Comparison of ENCODE assay signal across 15 mouse cellular contexts in the genomic region with DNA sequence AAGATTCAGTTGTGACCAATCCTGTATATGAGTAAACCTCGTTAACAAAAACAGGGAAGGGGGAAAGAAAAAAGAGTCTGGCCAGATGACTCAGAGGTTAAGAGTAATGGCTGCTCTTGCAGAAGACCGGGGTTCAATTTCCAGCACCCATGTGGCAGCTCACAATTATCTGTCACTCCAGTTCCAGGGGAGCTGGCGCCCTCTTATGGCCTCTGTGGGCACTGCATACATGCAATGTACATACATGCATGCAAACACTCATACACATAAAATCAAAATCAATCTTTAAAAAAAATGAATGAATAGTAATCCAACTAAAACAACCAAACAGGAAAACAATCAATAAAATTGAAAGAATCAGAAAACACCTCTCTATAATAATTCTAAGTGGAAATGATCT. TPM values are rescaled to one million over a fixed set of nuclear protein-coding genes. Genes with fewer than 3 reads are reported as not detected.
DNase-seq lines count a peak whose midpoint lies in the region; ATAC-seq and TF ChIP-seq lines count a peak whose summit lies in the region.
"Had no signal": no experiment of that assay in that cellular context is flagged by ENCODE, and none has a peak within 500 bp of the region (broad histone marks: within the 10 kb centered on the region; RNA-seq: fewer than 3 reads in every experiment).

No protein-coding gene starts in this region.

- no peak for ATAC-seq in kidney, postnatal 0 days (replicated peaks; ENCODE audit: low FRiP score, low read depth)
- ATAC-seq: intestine, embryonic 15.5 days had no signal

- no peak overlapping the region for H3K4me3 ChIP-seq in kidney, postnatal 0 days (replicated peaks; ENCODE audit: low read depth, low read length)
- H3K4me3 ChIP-seq: forebrain, embryonic 10.5 days; intestine, embryonic 15.5 days; limb, embryonic 12.5 days; neural tube, embryonic 12.5 days had no signal

- H3K4me1 ChIP-seq in kidney, postnatal 0 days (replicated peaks; ENCODE audit: insufficient read depth, low read length), result no peaks in the 10 kb centered on the region
- H3K4me1 ChIP-seq: forebrain, embryonic 10.5 days; intestine, embryonic 15.5 days; limb, embryonic 12.5 days; neural tube, embryonic 12.5 days had no signal

- H3K4me2 ChIP-seq in kidney, postnatal 0 days (ENCODE audit: low read length), result no peak overlapping the region
- H3K4me2 ChIP-seq: intestine, embryonic 15.5 days; limb, embryonic 12.5 days; neural tube, embryonic 12.5 days had no signal

- no peaks in the 10 kb centered on the region for H3K36me3 ChIP-seq in kidney, postnatal 0 days (ENCODE audit: insufficient read depth, low read length)
- H3K36me3 ChIP-seq: forebrain, embryonic 10.5 days; intestine, embryonic 15.5 days; limb, embryonic 12.5 days; neural tube, embryonic 12.5 days had no signal

- H3K9ac ChIP-seq in kidney, postnatal 0 days (ENCODE audit: low read depth, low read length), result no peak overlapping the region
- H3K9ac ChIP-seq: intestine, embryonic 15.5 days; limb, embryonic 12.5 days; neural tube, embryonic 12.5 days had no signal

- TF ChIP-seq CTCF in kidney, postnatal 0 days (IDR thresholded peaks at IDR 0.05; ENCODE audit: low read depth), result peak; percentile 29; the same call in 1 of the 2 replicates

- DNase-seq in kidney, postnatal 0 days (ENCODE audit: low spot score), result no peak
- DNase-seq in kidney, postnatal 25 days, result no peak
- DNase-seq in thymus, postnatal 14 days, result peak; percentile 12
- DNase-seq in thymus, postnatal 0 days (ENCODE audit: low spot score), result no peak
- peak; percentile 62 for DNase-seq in ZHBTc4 (ENCODE audit: low read depth, low spot score)
- peak; percentile 57 for DNase-seq in testis, postnatal 10 days (ENCODE audit: low spot score)
- no peak for DNase-seq in layer of hippocampus, postnatal 25 days (ENCODE audit: extremely low spot score in 1 of 2, low spot score in 1 of 2)
- DNase-seq: adrenal gland, postnatal 14 days; cerebellum, adult 11-12 months; gastrocnemius, postnatal 10 days; right cerebral cortex, postnatal 14 days had no signal

- no peaks in the 10 kb centered on the region for H3K9me3 ChIP-seq in kidney, postnatal 0 days (replicated peaks; ENCODE audit: low read length)
- H3K9me3 ChIP-seq: intestine, embryonic 15.5 days; neural tube, embryonic 12.5 days had no signal

- no peaks in the 10 kb centered on the region for H3K27me3 ChIP-seq in kidney, postnatal 0 days (ENCODE audit: insufficient read depth, low read length)
- H3K27me3 ChIP-seq: intestine, embryonic 15.5 days; limb, embryonic 12.5 days; neural tube, embryonic 12.5 days had no signal

- no peak overlapping the region for H3K27ac ChIP-seq in kidney, postnatal 0 days
- H3K27ac ChIP-seq: forebrain, embryonic 10.5 days; intestine, embryonic 15.5 days; limb, embryonic 12.5 days; neural tube, embryonic 12.5 days had no signal

- WGBS in kidney, postnatal 0 days, result 69% methylated on average over 3 of the region's 3 CpGs

RNA-seq across cellular contexts. Expression of a gene that starts 33.9 kb away (rescaled TPM):
- polyA plus RNA-seq in kidney, postnatal 0 days (2015; fragmentation: Nextera tagmentation; extraction: Ambion mirVana), result 0.20 and 0.26 TPM in 2 replicates
- 0.04 and 0.13 TPM in 2 replicates for polyA plus RNA-seq in thymus, postnatal 0 days (2015; fragmentation: Nextera tagmentation; extraction: Ambion mirVana)
- 1 to 10 TPM; 1.5 to 2.2 TPM for total RNA-seq in layer of hippocampus, postnatal 25 days (2021)

Comparison
In these comparisons a context has a peak if more than half of its experiments do, and no peak if none do; other contexts are left out.
1. DNase-seq: peak in thymus, postnatal 14 days (single experiment), ZHBTc4 (single experiment) and testis, postnatal 10 days (single experiment); none in kidney, postnatal 0 days (single experiment), kidney, postnatal 25 days (0 of 2), thymus, postnatal 0 days (single experiment) and layer of hippocampus, postnatal 25 days (0 of 2).